Mouse (Mus musculus): ENCODE measurements around the gene Hif1an.
A peak's percentile ranks its signal among the peaks of the same experiment; 100 is the strongest.

Hif1an gene

DNA sequence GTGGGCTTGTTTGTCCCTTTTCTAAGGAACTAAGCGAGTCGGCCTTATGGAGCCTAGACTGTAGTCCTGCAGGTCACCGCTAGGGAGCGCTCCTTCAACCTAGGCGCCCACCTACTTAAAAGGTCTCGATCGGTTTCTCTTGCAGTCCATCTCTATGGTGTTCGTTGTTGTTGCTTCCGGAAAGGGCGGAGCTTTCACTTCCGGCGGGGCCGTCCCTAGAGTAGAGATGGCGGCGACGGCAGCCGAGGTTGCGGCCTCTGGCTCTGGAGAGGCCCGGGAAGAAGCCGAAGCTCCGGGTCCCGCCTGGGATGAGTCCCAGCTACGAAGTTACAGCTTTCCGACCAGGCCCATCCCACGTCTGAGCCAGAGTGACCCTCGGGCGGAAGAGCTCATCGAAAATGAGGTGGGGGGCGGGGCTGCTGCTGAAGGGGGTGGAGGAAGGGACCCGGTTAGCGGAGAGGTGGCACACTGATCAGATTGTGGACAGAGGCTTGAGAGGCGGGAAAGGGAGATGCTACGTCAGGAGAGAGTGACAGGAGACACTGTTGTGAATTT, at the start of gene Hif1an:
Gene Hif1an, plus strand, starts transcription at position 199 of the 555 bp plus-strand sequence.
- Histone ChIP-seq H3K36me3 (ENCODE audit: control insufficient read depth, insufficient read depth, low read length, poor library complexity, severe bottlenecking) (peaks cover 12% of the 10 kb centered on the region), H3K27me3 (ENCODE audit: control insufficient read depth, insufficient read depth, low read length, poor library complexity, severe bottlenecking) (no peaks in the 10 kb centered on the region)
- DNase-seq (ENCODE audit: low read depth, low spot score), result peak; percentile 97

DNA sequence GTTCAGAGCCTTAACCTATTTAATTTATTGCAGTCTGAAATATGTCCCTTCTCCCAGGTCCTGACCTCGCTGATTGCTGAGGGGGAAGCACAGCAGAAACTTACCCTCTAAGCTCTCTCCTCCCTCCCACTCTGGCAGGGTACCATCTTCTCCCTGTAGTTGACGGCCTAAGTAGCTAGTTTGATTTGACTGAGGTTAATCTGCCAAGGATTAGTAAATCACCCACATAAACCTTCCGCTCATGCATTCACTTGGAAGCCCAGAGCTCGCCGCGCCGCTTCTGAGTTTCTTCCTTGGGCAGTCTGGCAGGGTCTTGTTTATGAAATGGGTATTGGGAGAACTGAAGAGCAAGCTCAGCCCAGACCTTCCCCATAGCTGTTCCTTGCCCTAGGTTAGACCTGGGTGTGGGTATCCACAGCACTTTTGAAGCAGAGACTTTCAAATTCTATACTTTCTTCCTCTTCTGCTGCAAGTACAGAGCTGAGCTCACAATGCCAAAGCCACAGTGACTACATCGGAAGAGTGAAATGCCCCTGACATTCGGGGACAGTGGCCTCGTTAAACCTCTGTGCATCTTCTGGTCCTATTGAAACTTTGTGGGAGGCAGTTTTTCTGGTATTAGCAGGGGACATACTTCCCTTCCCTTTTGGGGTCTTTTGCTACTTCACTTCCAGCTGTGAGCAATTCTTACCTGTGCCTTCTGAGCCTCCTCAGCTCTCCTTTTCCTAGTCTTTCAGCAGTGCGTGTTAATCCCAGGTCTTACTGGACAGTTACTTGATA, 49.4 kb upstream of the Hif1an start:
- peaks cover 4% of the 10 kb centered on the region for H3K27me3 ChIP-seq (ENCODE audit: control insufficient read depth, insufficient read depth, low read length, poor library complexity, severe bottlenecking)
- DNase-seq (ENCODE audit: low read depth, low spot score), result no peak

GRCm38 (mm10) chr19:44513921-44514482, 48.6 kb upstream of the Hif1an start:
- H3K27me3 ChIP-seq (ENCODE audit: control insufficient read depth, insufficient read depth, low read length, poor library complexity, severe bottlenecking), result peaks cover 4% of the 10 kb centered on the region
- no peak for DNase-seq (ENCODE audit: low read depth, low spot score)
- H3K36me3 ChIP-seq (ENCODE audit: control insufficient read depth, insufficient read depth, low read length, poor library complexity, severe bottlenecking), result no peaks in the 10 kb centered on the region

More for the DNA sequence above, 49.4 kb upstream of the Hif1an start:
- no peaks in the 10 kb centered on the region for H3K36me3 ChIP-seq (ENCODE audit: control insufficient read depth, insufficient read depth, low read length, poor library complexity, severe bottlenecking)

DNA sequence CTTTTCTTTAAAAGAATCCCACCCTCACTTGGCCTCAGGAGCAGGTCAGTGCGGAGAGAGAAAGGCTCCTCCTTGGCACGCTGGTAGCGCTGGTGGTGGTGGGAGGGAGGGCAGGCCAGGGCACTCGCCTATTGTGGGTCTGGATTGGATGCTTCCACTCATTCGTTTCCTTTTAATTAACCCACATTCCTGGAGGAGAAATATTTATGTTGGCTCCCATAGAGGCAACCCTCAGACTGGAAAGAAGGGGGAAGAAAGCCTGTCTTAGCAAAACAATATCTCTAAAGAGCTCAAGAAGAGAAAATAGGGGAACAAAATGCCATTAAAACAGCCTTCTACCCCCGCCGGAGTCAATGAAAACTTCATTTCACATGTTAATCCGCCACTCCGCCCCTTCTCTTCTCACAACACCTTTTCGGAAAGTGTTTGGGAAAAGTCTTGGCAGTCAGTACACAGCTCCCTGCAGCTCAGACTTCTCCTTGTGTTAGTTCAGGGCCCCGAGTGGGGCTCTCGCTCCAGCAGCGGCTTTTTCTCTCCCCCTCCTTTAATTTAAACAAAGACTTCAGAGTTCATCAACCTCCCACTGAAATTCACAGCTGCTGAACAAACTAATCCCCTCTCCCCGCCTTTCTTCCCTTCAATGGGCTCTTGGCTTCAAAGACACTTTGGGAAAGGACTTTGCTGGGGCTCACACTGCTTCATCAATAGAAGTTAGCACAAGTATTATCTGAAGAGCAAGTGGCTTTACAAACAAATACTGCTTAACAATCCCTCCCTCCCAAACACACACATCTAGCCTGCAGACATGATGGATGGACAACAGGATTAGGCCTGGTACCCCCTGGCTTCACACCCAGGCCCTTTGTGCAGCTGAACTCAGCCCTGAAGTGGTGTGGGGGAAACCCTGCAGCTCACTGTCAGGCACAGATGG, 47.9 kb upstream of the Hif1an start:
- DNase-seq (ENCODE audit: low read depth, low spot score), result no peak
- peaks cover 4% of the 10 kb centered on the region for H3K27me3 ChIP-seq (ENCODE audit: control insufficient read depth, insufficient read depth, low read length, poor library complexity, severe bottlenecking)
- no peaks in the 10 kb centered on the region for H3K36me3 ChIP-seq (ENCODE audit: control insufficient read depth, insufficient read depth, low read length, poor library complexity, severe bottlenecking)

- H3K36me3 ChIP-seq (ENCODE audit: control insufficient read depth, insufficient read depth, low read length, poor library complexity, severe bottlenecking), result no peaks in the 10 kb centered on the region; the same call in 1 of the 2 replicates
- DNase-seq (ENCODE audit: low read depth, low spot score), result no peak
- no peaks in the 10 kb centered on the region for H3K27me3 ChIP-seq (ENCODE audit: control insufficient read depth, insufficient read depth, low read length, poor library complexity, severe bottlenecking)
These were observed 46.9 kb upstream of the Hif1an start for GRCm38 (mm10) chr19:44515769-44516168.

DNA sequence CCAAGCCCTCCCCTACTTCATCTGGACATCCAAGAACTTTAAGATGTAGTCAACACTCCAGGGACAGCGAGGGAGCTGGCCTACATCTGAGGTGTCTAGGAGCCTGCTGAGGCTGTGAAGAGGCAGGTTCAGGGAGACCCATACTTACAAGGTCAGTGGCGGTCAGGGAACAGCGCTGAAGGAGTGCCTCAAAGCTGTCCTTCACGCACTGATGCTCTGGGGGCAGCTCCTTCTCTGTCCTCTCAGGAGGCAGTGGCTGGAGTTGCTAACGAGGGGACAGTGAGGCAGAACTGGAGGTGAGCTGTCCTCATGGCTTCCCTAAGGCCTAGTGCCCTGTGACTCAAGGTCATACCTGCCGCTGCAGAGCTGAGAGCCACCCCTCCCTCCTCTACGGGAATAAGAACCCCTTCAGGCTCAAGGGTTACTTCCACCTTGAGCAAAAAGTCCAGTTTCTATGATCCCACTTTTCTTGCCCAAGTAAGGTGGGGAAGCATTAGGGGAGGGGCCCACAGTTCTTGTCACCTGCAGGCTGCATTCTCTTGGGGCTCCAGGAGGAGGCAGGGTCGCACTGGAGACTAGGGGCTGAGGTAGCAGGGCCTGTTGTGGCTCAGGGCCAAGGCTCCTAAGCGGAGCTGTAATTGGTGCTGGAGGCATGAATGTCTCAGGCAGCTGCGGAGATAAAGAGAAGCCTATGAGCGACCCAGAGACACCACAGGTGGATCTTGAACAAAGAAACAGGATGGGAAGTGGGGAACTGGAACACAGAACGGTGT, 44.5 kb upstream of the Hif1an start:
- H3K27me3 ChIP-seq (ENCODE audit: control insufficient read depth, insufficient read depth, low read length, poor library complexity, severe bottlenecking), result no peaks in the 10 kb centered on the region
- H3K36me3 ChIP-seq (ENCODE audit: control insufficient read depth, insufficient read depth, low read length, poor library complexity, severe bottlenecking), result no peaks in the 10 kb centered on the region; the same call in 1 of the 2 replicates
- no peak for DNase-seq (ENCODE audit: low read depth, low spot score)

DNA sequence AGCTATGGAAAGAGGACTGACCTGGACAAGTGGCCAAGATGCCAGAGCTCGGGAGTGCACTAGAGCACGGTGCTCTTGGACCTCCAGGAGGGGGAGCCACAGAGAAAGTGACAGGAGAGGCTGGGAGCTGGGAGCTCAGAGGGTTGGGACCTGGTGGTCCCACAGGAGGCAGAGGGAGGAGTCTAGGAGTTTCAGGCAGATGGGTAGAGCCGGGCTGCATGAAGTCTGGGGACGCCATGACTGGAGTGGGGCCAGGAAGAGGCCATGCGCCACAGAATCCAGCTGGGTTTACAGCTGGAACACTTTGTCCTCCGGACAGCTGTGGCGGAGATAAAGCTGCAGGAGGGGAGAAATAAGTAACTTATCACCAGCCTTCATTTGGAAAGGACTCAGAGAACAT, 43.5 kb upstream of the Hif1an start:
- DNase-seq (ENCODE audit: low read depth, low spot score), result no peak
- H3K27me3 ChIP-seq (ENCODE audit: control insufficient read depth, insufficient read depth, low read length, poor library complexity, severe bottlenecking), result no peaks in the 10 kb centered on the region
- H3K36me3 ChIP-seq (ENCODE audit: control insufficient read depth, insufficient read depth, low read length, poor library complexity, severe bottlenecking), result no peaks in the 10 kb centered on the region; the same call in 1 of the 2 replicates

- no peaks in the 10 kb centered on the region for H3K36me3 ChIP-seq (ENCODE audit: control insufficient read depth, insufficient read depth, low read length, poor library complexity, severe bottlenecking)
- no peak for DNase-seq (ENCODE audit: low read depth, low spot score)
- H3K27me3 ChIP-seq (ENCODE audit: control insufficient read depth, insufficient read depth, low read length, poor library complexity, severe bottlenecking), result no peaks in the 10 kb centered on the region
These were observed 37.0 kb upstream of the Hif1an start for GRCm38 (mm10) chr19:44525551-44526205.

DNA sequence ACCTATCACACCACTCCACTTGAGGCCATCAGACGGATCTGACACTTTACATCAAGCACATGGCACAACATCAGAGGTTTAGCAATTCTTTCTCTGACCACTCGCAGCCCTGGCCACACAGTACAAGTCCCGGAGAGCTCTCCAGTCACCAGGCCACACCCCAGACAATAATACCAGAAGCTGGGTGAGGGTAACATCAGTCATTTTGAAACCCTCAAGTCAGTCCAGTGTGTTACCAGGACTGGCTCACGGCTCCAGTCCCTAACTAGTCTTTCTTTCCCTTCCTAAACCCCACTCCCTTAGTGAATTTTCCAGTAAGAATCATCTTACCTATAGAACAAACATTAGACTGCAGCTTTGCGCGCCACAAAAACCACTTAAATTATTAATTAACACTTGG, 32.6 kb upstream of the Hif1an start:
- Histone ChIP-seq H3K36me3 (ENCODE audit: control insufficient read depth, insufficient read depth, low read length, poor library complexity, severe bottlenecking) (no peaks in the 10 kb centered on the region), H3K27me3 (ENCODE audit: control insufficient read depth, insufficient read depth, low read length, poor library complexity, severe bottlenecking) (no peaks in the 10 kb centered on the region)
- DNase-seq (ENCODE audit: low read depth, low spot score), result no peak

DNA sequence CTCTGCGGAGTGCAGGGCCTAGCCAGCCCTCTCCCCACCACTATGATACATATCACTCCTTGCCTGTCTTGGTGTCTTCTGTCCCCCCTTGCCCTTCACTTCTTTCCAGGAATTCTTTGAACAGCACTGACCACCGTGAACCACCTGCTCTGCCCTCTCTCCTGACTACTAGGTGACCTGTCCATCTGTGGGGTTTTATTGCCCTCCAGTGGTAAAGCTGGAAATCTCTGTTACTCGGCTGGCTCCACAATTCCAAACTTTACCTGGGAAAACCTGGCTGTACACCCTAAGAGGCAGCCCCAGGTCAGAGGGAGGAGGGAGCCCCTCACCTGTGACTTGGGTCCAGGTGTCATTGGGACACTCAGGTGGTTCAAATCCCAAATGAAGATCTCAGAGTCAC, 27.3 kb upstream of the Hif1an start:
- DNase-seq (ENCODE audit: low read depth, low spot score), result no peak
- Histone ChIP-seq H3K36me3 (ENCODE audit: control insufficient read depth, insufficient read depth, low read length, poor library complexity, severe bottlenecking) (no peaks in the 10 kb centered on the region), H3K27me3 (ENCODE audit: control insufficient read depth, insufficient read depth, low read length, poor library complexity, severe bottlenecking) (no peaks in the 10 kb centered on the region)

DNA sequence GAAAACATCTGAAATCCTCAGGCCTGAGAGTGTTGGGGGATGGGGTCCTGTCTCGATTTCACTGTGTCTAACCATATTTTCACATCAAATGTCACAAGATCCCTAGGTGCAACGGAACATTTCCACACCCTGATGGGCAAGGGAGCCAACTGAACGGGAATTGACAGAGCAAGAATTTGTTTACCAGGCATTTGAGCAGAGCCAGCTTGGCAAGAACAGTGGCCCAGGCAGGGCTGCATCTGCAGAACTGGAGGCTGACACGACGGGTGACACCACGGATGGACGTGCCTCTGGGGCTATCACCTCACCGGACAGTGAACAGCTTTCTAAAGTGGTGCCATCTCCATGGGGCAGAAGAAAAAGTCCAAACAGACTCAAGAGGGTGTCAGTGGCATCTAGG, 25.2 kb upstream of the Hif1an start:
- DNase-seq (ENCODE audit: low read depth, low spot score), result no peak
- H3K36me3 ChIP-seq (ENCODE audit: control insufficient read depth, insufficient read depth, low read length, poor library complexity, severe bottlenecking), result no peaks in the 10 kb centered on the region
- H3K27me3 ChIP-seq (ENCODE audit: control insufficient read depth, insufficient read depth, low read length, poor library complexity, severe bottlenecking), result no peaks in the 10 kb centered on the region

DNA sequence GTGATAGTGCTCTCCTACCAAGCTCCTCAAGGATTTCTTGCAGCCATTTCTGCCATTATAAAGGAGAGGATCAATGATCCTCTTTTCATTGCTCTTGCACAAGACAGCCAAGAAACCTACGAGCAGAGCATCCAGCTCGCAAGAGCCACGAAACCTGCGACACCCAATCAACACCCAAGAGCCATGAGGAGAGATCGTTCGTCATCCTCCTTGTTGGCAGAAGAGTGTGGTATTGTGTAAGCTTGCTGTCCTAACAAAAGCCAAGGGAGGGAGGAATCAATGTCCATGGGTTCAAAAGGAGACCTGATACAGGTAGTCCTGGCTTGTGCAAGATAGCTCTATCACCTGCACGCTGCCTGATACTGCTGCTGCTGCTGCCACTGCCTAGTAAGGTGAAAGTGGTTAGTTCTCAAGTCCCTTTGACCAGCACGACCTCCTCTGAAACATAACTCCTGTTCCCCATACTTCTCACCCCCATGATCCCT, 19.9 kb upstream of the Hif1an start:
- DNase-seq (ENCODE audit: low read depth, low spot score), result no peak
- H3K27me3 ChIP-seq (ENCODE audit: control insufficient read depth, insufficient read depth, low read length, poor library complexity, severe bottlenecking), result no peaks in the 10 kb centered on the region
- H3K36me3 ChIP-seq (ENCODE audit: control insufficient read depth, insufficient read depth, low read length, poor library complexity, severe bottlenecking), result no peaks in the 10 kb centered on the region

DNA sequence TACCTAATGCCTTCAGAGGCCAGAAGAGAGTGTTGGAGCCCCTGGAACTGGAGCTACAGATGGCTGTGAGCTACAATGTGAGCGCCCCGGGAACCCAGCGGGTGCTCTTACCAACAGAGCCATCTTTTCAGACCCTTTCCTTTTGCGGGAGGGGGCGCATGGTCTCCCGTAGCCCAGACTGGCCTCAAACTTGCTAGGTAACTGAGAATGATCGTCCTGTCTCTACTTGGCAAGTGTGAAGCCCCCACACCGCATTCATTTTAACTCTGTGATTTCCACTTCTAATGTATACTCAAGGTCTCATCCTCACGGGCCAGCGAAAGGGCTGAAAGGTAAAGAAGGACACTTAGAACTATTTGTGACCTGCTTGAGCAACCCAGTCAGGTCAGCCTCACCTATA, 18.3 kb upstream of the Hif1an start:
- peaks cover 6% of the 10 kb centered on the region; the same call in 1 of the 2 replicates for H3K36me3 ChIP-seq (ENCODE audit: control insufficient read depth, insufficient read depth, low read length, poor library complexity, severe bottlenecking)
- no peaks in the 10 kb centered on the region for H3K27me3 ChIP-seq (ENCODE audit: control insufficient read depth, insufficient read depth, low read length, poor library complexity, severe bottlenecking)
- DNase-seq (ENCODE audit: low read depth, low spot score), result no peak
